Mouse (Mus musculus): ENCODE data around the gene Gpr162. TPM values are rescaled to one million over a fixed set of nuclear protein-coding genes. Genes with fewer than 3 reads are reported as not detected.
A peak's percentile ranks its signal among the peaks of the same experiment; 100 is the strongest.

Gene Gpr162
- total and polyA plus RNA-seq, 3 experiments, result 0.41 to 1.0 (median 0.44) TPM

DNA sequence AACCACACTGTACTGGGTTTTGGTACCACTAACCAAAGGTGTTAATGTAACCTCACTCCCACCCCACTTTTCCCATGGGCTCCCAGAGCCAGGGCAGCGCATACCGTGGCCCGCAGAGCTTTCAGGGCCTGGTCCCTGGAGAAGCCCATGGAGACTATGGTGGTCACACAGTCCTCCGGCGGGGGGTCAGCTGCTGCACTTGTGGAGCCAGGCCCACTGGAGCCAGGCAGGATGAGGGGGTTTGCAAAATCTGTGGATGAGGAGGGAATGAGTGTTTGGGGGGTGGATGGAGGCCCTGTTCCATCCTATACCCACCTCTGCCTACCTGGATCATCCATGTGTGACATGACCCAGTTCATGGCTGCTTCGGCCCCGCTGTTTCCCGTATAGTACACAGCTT, 46.2 kb downstream of the Gpr162 start:
- intact Hi-C loops (cut with DNase I), result no loop called here
- peaks cover 7% of the 10 kb centered on the region for H3K36me3 ChIP-seq (ENCODE audit: control insufficient read depth, insufficient read depth, low read length)
- H3K27me3 ChIP-seq (ENCODE audit: control insufficient read depth, insufficient read depth, low read length), result no peaks in the 10 kb centered on the region
- H3K4me3 ChIP-seq, result no peak overlapping the region
- peaks cover 3% of the 10 kb centered on the region for H3K4me1 ChIP-seq (ENCODE audit: control insufficient read depth, insufficient read depth, low read length)
- peak in 1 of 2 experiments; percentile 14 for DNase-seq
- TF ChIP-seq POLR2A (IDR thresholded peaks at IDR 0.05; ENCODE audit: insufficient read depth, low read depth, low read length) (no peak), CTCF (IDR thresholded peaks at IDR 0.05) (no peak), EP300 (IDR thresholded peaks at IDR 0.05; ENCODE audit: insufficient read depth, low read depth, low read length) (no peak)
- H3K27ac ChIP-seq, result no peak overlapping the region
- H3K79me2 ChIP-seq (replicated peaks; ENCODE audit: control insufficient read depth, insufficient read depth, low read length), result no peaks in the 10 kb centered on the region
- 89% methylated on average over 8 of the region's 8 CpGs for WGBS
- H3K9ac ChIP-seq (ENCODE audit: low read depth, low read length), result no peak overlapping the region

DNA sequence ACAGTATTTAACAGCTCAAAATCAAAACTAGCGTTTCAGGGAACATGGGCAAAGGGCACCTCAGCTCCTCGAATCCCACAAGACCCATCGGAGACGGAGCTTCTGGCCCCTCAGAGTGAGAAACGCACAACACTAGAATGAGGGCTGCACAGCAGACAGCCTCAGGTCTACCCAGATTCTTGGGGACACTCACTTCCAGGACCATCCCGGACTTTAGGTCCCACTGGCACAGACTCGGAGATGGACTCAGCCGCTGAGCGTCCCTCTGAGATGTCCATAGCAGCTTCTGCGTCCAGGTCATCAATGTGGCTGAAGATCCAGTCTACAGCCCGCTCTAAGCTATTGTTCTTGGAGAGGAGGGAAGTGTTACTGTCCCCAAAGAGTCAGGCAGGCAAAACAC, 46.7 kb downstream of the Gpr162 start:
- 94% methylated on average over 11 of the region's 11 CpGs for WGBS
- no peaks in the 10 kb centered on the region for H3K27me3 ChIP-seq (ENCODE audit: control insufficient read depth, insufficient read depth, low read length)
- peaks cover 4% of the 10 kb centered on the region for H3K4me1 ChIP-seq (ENCODE audit: control insufficient read depth, insufficient read depth, low read length)
- H3K36me3 ChIP-seq (ENCODE audit: control insufficient read depth, insufficient read depth, low read length), result peaks cover 6% of the 10 kb centered on the region
- H3K9ac ChIP-seq (ENCODE audit: low read depth, low read length), result no peak overlapping the region
- peak in 1 of 2 experiments; percentile 13 for DNase-seq
- no peak overlapping the region for H3K4me3 ChIP-seq
- H3K79me2 ChIP-seq (replicated peaks; ENCODE audit: control insufficient read depth, insufficient read depth, low read length), result no peaks in the 10 kb centered on the region
- TF ChIP-seq POLR2A (IDR thresholded peaks at IDR 0.05; ENCODE audit: insufficient read depth, low read depth, low read length) (no peak), EP300 (IDR thresholded peaks at IDR 0.05; ENCODE audit: insufficient read depth, low read depth, low read length) (no peak), CTCF (IDR thresholded peaks at IDR 0.05) (no peak)
- no peak overlapping the region for H3K27ac ChIP-seq
- intact Hi-C loops (cut with DNase I), result no loop called here

DNA sequence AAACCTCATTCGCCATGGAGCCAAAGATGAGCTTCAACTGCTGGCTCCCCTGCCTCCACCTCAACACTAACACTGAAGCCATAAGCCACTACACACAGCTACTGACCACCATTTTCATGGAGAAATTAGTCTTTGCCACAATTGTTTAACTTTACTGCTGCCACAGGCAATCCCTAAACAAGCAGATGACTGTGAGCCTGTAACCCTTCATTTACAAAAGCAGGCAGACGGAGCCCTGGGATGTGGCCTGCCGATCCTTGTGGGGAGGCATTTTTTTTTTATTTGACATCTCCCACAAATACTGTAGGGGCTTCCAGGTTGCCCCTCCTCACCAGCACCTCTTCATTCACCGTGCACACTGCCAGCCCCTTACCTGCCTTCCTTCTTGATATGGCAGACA, 47.2 kb downstream of the Gpr162 start:
- H3K79me2 ChIP-seq (replicated peaks; ENCODE audit: control insufficient read depth, insufficient read depth, low read length), result no peaks in the 10 kb centered on the region
- peaks cover 4% of the 10 kb centered on the region for H3K4me1 ChIP-seq (ENCODE audit: control insufficient read depth, insufficient read depth, low read length)
- H3K27me3 ChIP-seq (ENCODE audit: control insufficient read depth, insufficient read depth, low read length), result no peaks in the 10 kb centered on the region
- H3K27ac ChIP-seq, result no peak overlapping the region
- no peak overlapping the region for H3K9ac ChIP-seq (ENCODE audit: low read depth, low read length)
- intact Hi-C loops (cut with DNase I), result no loop called here
- H3K36me3 ChIP-seq (ENCODE audit: control insufficient read depth, insufficient read depth, low read length), result peaks cover under 1% of the 10 kb centered on the region
- WGBS, result 90% methylated on average over 4 of the region's 4 CpGs
- no peak for TF ChIP-seq EP300 (IDR thresholded peaks at IDR 0.05; ENCODE audit: insufficient read depth, low read depth, low read length)
- no peak for TF ChIP-seq POLR2A (IDR thresholded peaks at IDR 0.05; ENCODE audit: insufficient read depth, low read depth, low read length)
- TF ChIP-seq CTCF (IDR thresholded peaks at IDR 0.05), result no peak
- peak in 1 of 2 experiments; percentile 14 for DNase-seq
- no peak overlapping the region for H3K4me3 ChIP-seq

DNA sequence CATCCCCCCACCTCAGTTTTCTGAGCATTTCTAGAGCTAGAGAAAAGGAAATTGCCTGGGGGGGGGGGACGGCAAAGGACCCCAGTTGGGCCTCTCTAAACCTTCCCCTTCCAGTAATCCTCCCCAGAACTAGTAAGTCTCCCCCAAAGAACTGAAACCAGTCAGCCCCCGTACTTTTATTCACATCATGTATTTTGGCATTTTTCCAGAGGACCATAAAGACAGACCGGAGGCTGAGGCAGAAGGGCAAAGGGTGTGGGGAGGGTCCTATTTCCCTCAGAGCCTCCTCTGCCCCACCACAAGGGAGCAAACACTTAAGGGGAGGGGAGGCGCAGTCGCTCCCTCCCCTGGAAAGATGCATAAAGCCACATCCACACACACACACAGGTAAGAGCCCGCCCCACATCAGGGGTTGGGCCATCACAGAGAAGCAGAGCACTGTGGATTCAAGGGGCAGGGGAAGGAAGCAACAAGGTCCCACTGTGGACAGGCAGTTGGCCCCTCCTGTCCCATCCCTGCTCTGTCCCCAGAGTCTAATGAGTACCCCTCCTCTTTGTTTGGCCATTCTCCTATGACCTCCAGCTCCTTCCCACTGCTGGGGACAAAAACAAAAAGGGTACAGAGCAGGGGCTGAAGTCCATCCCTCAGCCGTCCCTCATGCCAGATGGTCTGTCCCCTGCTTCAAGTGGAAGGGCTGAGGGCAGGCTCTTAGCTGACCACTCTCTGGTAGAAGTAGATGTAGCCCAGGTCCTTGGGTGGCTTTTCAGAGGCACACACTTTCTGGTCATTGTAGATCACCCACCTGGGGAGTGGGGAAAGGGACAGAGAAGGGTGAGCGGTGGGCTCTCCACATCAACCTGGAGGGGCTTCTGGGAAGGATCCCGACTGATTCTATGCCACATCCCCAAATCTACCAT, 48.7 kb downstream of the Gpr162 start:
- Histone ChIP-seq H3K27me3 (ENCODE audit: control insufficient read depth, insufficient read depth, low read length) (no peaks in the 10 kb centered on the region), H3K36me3 (ENCODE audit: control insufficient read depth, insufficient read depth, low read length) (no peaks in the 10 kb centered on the region; the same call in 1 of the 2 replicates), H3K79me2 (replicated peaks; ENCODE audit: control insufficient read depth, insufficient read depth, low read length) (no peaks in the 10 kb centered on the region), H3K4me1 (ENCODE audit: control insufficient read depth, insufficient read depth, low read length) (peaks cover 4% of the 10 kb centered on the region), H3K27ac (no peak overlapping the region), H3K9ac (ENCODE audit: low read depth, low read length) (no peak overlapping the region), H3K4me3 (no peak overlapping the region)
- no peak for TF ChIP-seq POLR2A (IDR thresholded peaks at IDR 0.05; ENCODE audit: insufficient read depth, low read depth, low read length)
- no peak for TF ChIP-seq EP300 (IDR thresholded peaks at IDR 0.05; ENCODE audit: insufficient read depth, low read depth, low read length)
- TF ChIP-seq CTCF (IDR thresholded peaks at IDR 0.05), result no peak
- intact Hi-C loops (cut with DNase I), result no loop called here
- 78% methylated on average over 9 of the region's 9 CpGs for WGBS
- DNase-seq, result peak in 1 of 2 experiments; percentile 15

DNA sequence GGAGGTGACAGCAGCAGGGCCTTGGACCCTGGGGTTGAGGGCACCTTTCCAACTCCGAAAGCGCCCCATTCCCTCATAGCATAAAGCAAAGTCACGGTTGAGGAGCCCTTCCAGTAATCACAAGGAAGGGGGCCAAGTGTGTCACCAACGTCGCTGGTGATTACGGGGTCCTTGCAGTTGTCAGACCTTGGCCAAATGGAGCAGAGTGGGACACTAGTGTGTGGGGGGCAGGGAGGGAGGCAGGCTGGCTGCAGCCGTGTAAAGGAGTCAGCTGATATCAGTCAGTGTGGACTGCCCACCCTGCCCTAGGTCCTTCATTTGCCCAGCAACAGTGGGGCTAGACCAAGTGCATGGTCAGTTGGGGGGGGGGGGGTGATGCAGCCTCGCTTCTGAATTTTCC, 49.3 kb downstream of the Gpr162 start:
- peak overlapping the region; percentile 92; the same call in 1 of the 2 replicates for H3K27ac ChIP-seq

DNA sequence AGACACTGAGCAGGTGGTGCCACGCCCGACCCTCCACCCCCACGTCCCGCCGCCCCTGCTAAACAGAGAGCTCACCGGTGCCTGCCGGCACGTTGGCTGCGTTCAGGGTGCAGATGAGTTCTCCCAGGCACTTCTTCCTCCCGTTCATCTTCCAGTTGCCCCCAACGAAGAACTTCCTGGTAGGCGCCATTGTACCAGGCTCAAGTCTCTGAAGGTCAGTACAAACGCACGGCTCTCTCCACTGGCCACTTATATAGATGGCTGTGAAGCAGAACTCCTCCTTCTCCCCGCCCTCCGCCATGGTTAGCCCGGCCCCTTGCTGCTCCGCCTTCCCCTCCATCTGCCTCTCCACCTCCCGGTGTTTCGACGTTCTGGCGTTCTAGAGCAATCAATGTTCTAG, 49.9 kb downstream of the Gpr162 start, which contains the start of gene Tpi1:
Gene Tpi1 (minus strand): TSS at position 364 of the 400 bp plus-strand sequence.
- intact Hi-C loops (cut with DNase I), result no loop called here
- WGBS, result under 1% methylated on average over 22 of the region's 22 CpGs
- Histone ChIP-seq H3K4me3 (peak within 1 kb of the TSS; percentile 85), H3K79me2 (replicated peaks; ENCODE audit: control insufficient read depth, insufficient read depth, low read length) (no peaks in the 10 kb centered on the region), H3K36me3 (ENCODE audit: control insufficient read depth, insufficient read depth, low read length) (no peaks in the 10 kb centered on the region; the same call in 1 of the 2 replicates), H3K4me1 (ENCODE audit: control insufficient read depth, insufficient read depth, low read length) (peaks cover 8% of the 10 kb centered on the region), H3K9ac (ENCODE audit: low read depth, low read length) (peak within 1 kb of the TSS; percentile 70), H3K27me3 (ENCODE audit: control insufficient read depth, insufficient read depth, low read length) (no peaks in the 10 kb centered on the region), H3K27ac (peak within 1 kb of the TSS; percentile 92)
- DNase-seq, result peak; percentile 92 to 93
- peak; percentile 99 for TF ChIP-seq POLR2A (IDR thresholded peaks at IDR 0.05; ENCODE audit: insufficient read depth, low read depth, low read length)
- TF ChIP-seq EP300 (IDR thresholded peaks at IDR 0.05; ENCODE audit: insufficient read depth, low read depth, low read length), result peak; percentile 91
- TF ChIP-seq CTCF (IDR thresholded peaks at IDR 0.05), result no peak

More for the DNA sequence above, 49.3 kb downstream of the Gpr162 start:
- 41% methylated on average over 8 of the region's 8 CpGs for WGBS
- Histone ChIP-seq H3K4me3 (peak overlapping the region; percentile 85; the same call in 1 of the 2 replicates), H3K9ac (ENCODE audit: low read depth, low read length) (0 out of 2 replicates have a peak overlapping the region, but pooled peaks have one; percentile 6), H3K27me3 (ENCODE audit: control insufficient read depth, insufficient read depth, low read length) (no peaks in the 10 kb centered on the region), H3K36me3 (ENCODE audit: control insufficient read depth, insufficient read depth, low read length) (no peaks in the 10 kb centered on the region; the same call in 1 of the 2 replicates), H3K4me1 (ENCODE audit: control insufficient read depth, insufficient read depth, low read length) (peaks cover 8% of the 10 kb centered on the region), H3K79me2 (replicated peaks; ENCODE audit: control insufficient read depth, insufficient read depth, low read length) (no peaks in the 10 kb centered on the region)
- DNase-seq, result no peak
- intact Hi-C loops (cut with DNase I), result no loop called here
- TF ChIP-seq CTCF (IDR thresholded peaks at IDR 0.05) (no peak), EP300 (IDR thresholded peaks at IDR 0.05; ENCODE audit: insufficient read depth, low read depth, low read length) (no peak)

Data from heart, adult 2 months (tissue).